Mouse (Mus musculus) kidney, adult 2 months (tissue): ENCODE results near the gene Esrrg.

Experiments
- CTCF ChIP-seq: fragments of 200-500 bp; conservative IDR thresholded peaks from 2 replicates; pipeline ENCODE4 v1.5.1; 2011; ENCODE audit warnings: low read depth, mild to moderate bottlenecking, control low read depth, low read length, moderate library complexity, mixed read lengths; ENCODE audit not compliant: insufficient read depth, insufficient read length
- POLR2A ChIP-seq: fragments of 200-500 bp; IDR thresholded peaks from one replicate; pipeline ENCODE4 v1.6.1; 2011; ENCODE audit warnings: low read depth, low read length, control low read depth

DNA sequence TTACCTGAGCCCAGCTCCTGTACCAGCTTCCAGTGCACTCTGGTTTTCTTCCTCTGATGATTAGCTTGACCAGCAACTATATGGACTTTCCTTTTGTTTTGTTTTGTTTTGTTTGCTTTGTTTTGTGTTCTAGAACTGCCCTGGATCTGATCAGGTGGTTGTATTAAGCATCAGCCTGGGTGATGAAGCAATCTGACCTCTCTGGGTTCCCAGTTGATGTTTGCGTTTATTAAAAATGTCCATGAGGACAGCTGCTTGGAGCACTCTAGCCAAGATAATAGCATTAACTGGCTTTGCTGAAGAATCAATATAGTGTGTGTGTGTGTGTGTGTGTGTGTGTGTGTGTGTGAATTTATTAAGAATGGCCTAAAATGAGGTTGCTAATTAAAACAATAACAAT, 149.4 kb downstream of the Esrrg start:
- TF ChIP-seq POLR2A (no peak), CTCF (no peak)
